Mouse (Mus musculus) liver, adult 2 months (tissue): ENCODE data around the gene BC067074.
A peak's percentile ranks its signal among the peaks of the same experiment; 100 is the strongest.

ENCODE experiments used
- CTCF ChIP-seq: fragments of 200-500 bp; IDR thresholded peaks from 2 replicates; pipeline ENCODE4 v1.5.1; 2011; ENCODE audit warnings: low read depth, low read length, control low read depth
- POLR2A ChIP-seq: fragments of 200-500 bp; IDR thresholded peaks from 2 replicates; pipeline ENCODE4 v1.6.1; 2011; ENCODE audit warnings: low read length, control low read depth; ENCODE audit not compliant: insufficient read depth; ENCODE audit errors: extremely low read depth

- 0 out of 2 replicates have a peak, but pooled peaks have one; percentile 34 for TF ChIP-seq CTCF
- TF ChIP-seq POLR2A, result no peak
These were observed 44.4 kb downstream of the BC067074 start for GRCm38 (mm10) chr13:113337223-113337858.
